Mouse (Mus musculus) CH12.LX (cell line): Measurements from ENCODE around the gene Usp13.

Experiments used
- CTCF ChIP-seq, 2 experiments: IDR thresholded peaks in 1 of 2; conservative IDR thresholded peaks in 1 of 2; 2 replicates each; pipeline ENCODE4 v1.5.1; 2011 to 2012; ENCODE audit warnings: low read depth in 2 of 2, low read length in 2 of 2, improper control_type of control experiment in 1 of 2, inconsistent platforms in 1 of 2, mild to moderate bottlenecking in 1 of 2, moderate library complexity in 1 of 2
- EP300 ChIP-seq: IDR thresholded peaks from 2 replicates; pipeline ENCODE4 v1.6.1; 2011; ENCODE audit warnings: low read length, improper control_type of control experiment
- MAFK ChIP-seq: IDR thresholded peaks from 2 replicates; pipeline ENCODE4 v1.6.1; 2011; ENCODE audit warnings: low read length, improper control_type of control experiment; ENCODE audit not compliant: insufficient replicate concordance
- MXI1 ChIP-seq: IDR thresholded peaks from 2 replicates; pipeline ENCODE4 v1.6.1; 2011; ENCODE audit warnings: mild to moderate bottlenecking, low read depth, low read length, improper control_type of control experiment
- NRF1 ChIP-seq: IDR thresholded peaks from 2 replicates; pipeline ENCODE4 v1.6.1; 2014; ENCODE audit warnings: low read depth, mild to moderate bottlenecking, inconsistent platforms, low read length, improper control_type of control experiment, moderate library complexity
- POLR2A ChIP-seq: IDR thresholded peaks from 2 replicates; pipeline ENCODE4 v1.6.1; 2011; ENCODE audit warnings: low read depth, mild to moderate bottlenecking, improper control_type of control experiment, low read length
- UBTF ChIP-seq: IDR thresholded peaks from 2 replicates; pipeline ENCODE4 v1.6.1; 2012; ENCODE audit warnings: low read depth, mild to moderate bottlenecking, inconsistent platforms, low read length, improper control_type of control experiment, moderate library complexity

- TF ChIP-seq CTCF (conservative IDR thresholded peaks at IDR 0.05 in 1 of 2, IDR thresholded peaks at IDR 0.05 in 1 of 2; ENCODE audit: low read depth in 2 of 2, low read length in 2 of 2) (no peak), POLR2A (no peak), UBTF (no peak), MAFK (no peak), MXI1 (no peak), NRF1 (no peak), EP300 (no peak)
Measured at GRCm38 (mm10) chr3:32908400-32908799, 91.1 kb downstream of the Usp13 start.
